Mouse (Mus musculus) layer of hippocampus, postnatal 10 days (tissue): ENCODE data around the gene Kmt2d. TPM values are rescaled to one million over a fixed set of nuclear protein-coding genes. Genes with fewer than 3 reads are reported as not detected.
"Not testable (repeated sequence)": the region's sequence is repeated elsewhere in the genome, so short reads cannot be mapped to it uniquely, and the experiment has no call there.

Experiments
- DNase-seq, 2 experiments: peaks; one replicate each; pipeline ENCODE4 v3.0.0; 2021; ENCODE audit warnings: low spot score in 2 of 2
- total RNA-seq, 2 experiments: library from RNA; stranded (reverse); gene quantifications; 2 replicates each; pipeline ENCODE4 v1.2.3; 2021

Gene Kmt2d
- total RNA-seq, 2 experiments from 2014 or later, result 71.4 to 77.3 TPM

DNA sequence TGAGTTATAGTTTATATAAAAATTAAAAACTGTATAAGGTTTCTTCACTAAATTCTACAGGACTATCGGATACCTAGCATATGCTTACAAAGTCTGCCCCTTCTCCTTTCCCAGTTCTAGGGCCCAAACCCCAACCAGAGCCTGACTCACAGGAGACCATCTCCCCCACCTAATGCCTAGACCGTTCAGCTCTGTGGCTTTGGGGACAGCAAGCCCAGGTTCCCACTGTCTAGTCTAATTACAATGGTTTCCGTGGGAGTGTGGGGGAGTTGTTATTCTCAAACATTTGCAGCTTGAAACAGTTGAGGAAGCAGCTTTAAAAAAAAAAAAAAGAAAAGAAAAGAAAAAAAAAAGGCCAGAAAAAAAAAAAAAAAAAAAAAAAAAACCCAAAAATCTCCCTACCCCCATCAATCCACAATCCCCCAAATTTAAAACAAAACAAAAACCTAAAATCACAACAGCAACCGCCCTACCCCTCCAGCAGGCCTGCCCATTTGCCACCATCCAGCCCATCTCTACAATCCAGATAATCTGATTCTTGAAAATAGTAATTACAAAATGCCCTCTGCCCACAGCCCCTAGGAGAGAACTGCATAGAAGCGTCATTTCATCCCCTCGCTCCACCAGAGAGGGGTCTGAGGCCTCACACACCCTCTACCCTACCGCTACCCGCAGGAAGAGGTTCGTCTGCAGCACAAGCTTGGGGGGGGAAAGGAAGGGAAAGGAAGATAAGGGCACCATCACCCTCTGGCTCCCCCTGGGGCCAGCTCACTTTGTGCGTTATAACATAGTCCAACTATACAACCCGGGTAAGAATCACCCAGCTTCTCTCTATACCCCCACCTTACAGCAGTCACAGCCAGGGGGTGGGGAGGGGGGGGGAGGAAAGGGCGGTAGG is 38.6 kb downstream of the Kmt2d start:
- no peak for DNase-seq

DNA sequence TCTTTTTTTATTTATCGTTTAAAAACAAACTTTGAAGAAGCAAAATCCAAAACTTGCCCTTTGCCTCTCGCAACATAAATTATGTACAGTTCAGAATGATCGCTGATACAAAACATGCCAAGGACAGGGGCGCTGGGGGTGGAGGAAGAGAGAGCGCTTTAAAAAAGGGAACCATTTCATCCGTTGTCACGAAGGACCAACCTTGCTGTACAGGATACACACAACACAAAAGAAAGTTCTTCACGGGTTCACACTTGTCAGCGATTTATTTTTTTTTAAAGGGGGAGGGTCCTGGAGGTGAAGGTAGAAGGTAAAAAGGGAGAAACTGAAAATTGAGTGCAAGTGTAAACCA is 39.3 kb downstream of the Kmt2d start:
- DNase-seq, result no peak

DNA sequence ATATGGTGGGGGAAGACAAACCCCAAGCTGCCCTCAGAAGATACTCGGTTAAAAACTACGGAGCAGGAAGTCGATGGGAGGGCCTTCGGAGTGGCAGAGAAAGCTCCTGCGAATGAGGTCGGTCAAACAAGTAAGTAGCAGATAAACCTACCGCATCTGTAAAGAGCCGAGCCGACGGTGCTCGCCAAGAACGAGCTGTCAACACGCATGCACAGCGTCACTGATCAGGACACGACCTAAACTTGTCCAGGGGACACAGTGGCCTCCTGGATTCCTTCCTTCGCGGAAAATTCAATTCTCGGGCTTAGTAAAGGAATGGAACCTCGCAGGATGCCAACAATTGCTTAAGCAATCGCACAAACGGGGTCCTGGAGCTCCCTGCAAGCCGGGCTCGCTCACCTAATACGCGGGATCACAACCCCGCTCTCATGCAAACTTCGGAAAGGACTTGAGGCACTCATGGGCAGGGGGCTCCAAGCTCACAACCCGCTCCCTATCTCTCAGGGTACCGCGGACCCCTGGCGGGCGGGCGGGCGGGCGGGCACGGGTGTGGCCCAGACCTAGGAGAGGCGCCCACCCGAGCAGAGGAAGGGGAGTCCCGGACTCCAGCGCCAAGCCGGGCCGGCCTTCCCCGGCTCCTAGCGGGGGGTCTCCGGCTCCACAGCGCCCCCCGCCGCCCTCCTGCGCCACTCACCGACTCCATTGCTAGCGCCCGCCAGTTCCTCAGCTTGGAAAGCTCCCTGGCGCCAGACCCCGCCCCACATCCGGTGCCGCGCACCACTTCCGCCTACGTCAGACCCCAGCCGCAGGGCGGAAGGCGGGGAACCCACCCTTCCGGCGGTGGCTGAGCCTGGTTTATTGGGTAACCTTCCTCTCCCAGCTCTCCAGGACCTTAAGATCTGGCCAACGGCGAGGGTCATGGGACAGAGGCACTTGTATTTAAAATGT is 40.0 kb downstream of the Kmt2d start, which contains the start of gene Prkag1:
Prkag1 (minus strand) TSS at position 786 of the 948 bp plus-strand sequence.
- peak; percentile 95 to 97 for DNase-seq

DNA sequence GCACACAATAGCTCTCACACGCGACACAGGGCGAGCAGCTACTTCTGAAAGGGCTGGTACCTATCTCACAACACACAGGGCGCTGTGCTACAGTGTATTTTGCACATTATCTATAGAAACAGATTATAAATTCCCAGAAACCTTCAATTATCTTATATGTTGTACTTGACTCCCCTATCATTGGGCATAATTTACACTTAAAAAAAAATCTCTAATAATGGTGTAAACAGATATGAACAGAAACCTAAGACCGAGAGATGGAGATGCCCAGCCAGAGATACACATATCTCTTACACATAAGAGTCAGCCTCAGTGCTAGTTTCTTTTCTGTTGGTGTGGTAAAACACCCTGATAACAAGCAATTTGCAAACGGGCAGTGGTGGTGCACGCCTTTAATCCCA is 43.4 kb downstream of the Kmt2d start:
- no peak for DNase-seq

DNA sequence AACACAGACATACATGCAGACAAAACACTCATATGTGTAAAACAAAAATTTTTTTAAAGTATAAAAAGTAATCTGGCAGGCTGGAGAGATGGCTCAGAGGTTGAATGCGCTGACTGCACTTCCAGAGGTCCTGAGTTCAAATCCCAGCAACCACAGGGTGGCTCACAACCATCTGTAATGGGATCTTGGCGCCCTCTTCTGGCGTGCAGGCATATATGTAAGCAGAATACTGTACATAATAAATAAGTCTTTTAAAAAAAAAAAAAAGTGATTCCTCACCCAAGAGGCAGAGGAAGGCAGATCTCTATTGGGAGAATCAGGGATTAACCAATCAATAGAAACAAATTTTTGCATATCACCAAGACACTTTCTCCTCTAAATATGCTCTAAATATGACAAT is 47.6 kb downstream of the Kmt2d start:
- DNase-seq, result no peak

DNA sequence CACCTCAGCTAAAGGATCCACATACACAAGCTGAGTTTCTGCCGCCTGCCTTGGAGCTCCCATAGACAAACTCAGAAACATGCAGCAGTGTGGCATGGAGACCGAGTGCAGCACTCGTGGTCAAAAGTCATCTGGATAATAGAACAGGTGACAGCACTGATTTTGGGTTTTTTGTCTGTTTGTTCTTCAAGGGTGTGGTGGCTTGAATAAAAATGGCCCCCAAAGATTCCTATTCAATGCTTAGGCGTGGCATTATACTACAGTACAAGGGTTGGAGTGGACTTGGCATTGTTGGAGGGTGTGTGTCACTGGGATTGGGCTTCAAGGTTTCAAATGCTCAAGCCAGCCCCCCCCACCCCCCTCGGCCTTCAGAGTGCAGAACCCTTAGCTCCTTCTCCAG is 48.9 kb downstream of the Kmt2d start:
- DNase-seq, result no peak

DNA sequence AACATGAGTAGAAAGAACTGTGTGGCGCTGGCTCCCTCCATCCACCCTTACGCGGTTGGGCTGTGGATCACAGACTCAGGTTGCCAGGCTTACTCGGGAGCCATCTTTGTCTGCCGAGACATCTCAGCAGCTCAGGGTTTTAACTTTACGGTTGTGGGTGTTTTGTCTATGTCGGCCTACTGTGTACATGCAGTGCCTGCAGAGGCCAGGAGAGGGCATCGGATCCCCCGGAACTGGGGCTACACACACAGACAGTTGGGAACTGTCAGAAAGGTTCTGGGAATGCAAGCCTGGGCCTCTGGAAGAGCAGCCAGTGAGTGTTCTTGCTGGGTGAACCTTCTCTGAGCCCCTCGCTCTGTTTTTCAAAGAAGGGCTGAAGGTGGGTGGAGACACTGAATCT is 49.6 kb downstream of the Kmt2d start:
- no peak for DNase-seq

DNA sequence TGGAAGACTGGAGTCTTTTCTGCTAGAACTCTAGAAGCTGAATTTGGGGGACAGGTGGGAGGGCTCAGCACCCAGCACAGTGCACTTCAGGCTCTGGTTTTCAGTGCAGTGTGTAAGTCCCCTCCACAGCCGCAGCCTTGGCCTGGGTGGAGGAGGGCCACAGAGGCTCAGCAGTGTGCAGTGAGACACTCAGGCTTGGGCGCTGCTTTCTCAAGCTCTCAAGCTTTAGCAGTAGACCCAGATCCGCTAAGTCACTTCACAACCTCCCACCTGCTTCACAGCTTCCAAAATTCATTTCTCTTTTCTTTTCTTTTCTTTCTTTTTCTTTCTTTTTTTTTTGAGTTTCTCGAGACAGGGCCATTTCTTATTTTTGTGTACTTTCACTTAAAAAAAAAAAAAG is 50.1 kb downstream of the Kmt2d start:
- DNase-seq, result no peak

DNA sequence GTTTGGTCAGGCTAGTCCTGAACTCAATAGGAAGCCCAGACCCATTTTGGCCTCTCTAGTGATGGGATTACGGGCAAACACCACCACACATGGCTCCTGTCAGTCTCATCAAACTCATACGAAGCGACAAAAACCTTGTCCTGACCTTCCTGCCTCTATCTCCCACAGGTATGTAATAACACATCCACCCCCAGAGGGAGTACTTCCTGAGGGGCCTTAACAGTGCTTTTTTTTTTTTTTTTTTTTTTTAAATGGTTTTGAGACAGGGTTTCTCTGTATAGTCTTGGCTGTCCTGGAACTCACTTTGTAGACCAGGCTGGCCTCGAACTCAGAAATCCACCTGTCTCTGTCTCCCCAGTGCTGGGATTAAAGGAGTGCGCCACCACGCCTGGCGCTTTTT is 52.8 kb downstream of the Kmt2d start:
- DNase-seq, result no peak

DNA sequence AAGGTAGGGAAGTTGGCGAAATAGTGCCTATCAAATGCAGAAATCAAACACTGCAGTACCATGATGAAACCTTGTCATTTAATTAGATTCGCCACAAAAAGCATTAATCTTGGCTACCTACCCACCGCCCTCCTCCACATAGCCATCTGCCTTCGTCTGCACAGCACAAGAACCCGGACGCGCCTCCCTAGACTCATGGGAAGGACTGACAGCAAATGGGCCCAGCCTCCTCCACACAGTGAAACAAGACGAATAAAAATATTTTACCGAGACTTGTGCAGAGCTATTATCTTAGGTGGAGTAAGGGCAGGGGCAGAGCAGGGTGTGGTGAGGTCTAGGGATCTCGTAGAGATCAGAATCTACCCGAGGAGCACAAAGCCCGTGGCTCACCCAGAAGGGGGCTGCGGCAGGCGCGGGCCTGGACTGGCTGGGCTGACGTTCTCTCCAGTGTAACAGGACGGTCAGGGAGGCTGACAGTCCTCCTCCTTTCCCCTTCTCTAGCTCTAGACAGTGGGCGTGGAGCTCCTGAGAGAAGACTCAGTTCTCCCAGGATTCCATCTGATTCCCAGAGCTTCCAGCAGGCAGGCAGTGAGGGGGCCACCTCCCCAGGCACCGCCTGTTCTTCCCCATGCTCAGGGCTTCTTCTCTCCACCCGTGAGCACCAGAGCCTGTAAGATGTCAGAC is 58.1 kb downstream of the Kmt2d start:
- DNase-seq, result no peak

DNA sequence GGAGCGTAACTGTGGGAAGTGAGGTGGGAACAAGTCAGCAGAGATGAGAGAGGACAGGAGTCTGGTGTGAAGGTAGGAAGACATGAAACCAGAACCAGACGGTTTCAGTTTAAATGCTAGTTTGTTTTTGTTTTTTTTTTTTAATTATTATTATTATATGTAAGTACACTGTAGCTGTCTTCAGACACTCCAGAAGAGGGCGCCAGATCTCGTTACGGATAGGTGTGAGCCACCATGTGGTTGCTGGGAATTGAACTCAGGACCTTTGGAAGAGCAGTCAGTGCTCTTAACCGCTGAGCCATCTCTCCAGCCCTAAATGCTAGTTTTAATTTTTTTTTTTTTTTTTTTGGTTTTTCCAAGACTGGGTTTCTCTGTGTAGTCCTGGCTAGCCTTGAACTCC is 60.8 kb downstream of the Kmt2d start:
- DNase-seq, result not testable (repeated sequence)

DNA sequence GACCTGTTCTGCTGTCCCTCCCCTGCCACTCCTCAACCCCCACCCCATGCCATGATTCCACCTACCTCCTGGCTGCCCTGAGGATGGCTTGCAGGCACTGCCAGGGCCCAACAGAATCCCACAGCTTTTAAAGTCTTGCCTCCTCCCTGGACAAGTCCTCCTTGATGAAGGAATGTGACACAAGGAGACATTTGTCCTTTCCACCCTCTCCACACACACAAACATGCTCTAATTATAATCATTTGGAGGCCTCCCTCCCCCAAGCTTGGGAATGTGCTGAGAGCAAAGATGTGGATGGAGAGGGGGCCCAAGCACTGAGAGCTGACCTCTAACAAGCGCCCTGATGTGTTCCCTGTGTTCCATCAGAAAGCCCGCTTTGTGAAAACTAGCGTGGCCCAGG is 61.6 kb downstream of the Kmt2d start, which contains the start of gene Ddn:
Ddn (minus strand) TSS at position 101 of the 400 bp plus-strand sequence.
- no peak for DNase-seq

DNA sequence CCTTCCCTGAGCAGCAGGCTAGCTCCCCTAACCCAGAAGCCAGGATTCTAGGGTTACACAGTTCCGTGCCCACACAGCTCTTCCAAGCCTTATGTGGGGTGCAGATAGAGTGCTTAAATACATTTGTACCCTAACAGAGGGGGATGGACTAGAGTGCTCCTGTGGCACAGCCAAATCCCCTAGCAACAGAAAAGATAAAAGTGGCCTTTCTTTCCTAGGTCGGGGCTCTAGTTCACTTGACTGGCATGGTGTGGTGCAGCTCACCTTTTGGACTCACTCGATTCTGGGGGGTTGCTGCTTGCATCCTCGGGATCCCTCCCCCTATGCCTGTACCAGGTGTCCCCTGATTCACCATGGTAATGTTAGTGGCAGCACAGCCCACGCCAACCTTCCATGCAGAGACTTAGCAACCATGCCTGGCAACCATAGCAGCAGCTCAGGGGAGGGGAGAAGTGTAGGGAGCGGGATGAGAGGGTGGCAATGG is 62.3 kb downstream of the Kmt2d start:
- DNase-seq, result peak; percentile 55 to 71

DNA sequence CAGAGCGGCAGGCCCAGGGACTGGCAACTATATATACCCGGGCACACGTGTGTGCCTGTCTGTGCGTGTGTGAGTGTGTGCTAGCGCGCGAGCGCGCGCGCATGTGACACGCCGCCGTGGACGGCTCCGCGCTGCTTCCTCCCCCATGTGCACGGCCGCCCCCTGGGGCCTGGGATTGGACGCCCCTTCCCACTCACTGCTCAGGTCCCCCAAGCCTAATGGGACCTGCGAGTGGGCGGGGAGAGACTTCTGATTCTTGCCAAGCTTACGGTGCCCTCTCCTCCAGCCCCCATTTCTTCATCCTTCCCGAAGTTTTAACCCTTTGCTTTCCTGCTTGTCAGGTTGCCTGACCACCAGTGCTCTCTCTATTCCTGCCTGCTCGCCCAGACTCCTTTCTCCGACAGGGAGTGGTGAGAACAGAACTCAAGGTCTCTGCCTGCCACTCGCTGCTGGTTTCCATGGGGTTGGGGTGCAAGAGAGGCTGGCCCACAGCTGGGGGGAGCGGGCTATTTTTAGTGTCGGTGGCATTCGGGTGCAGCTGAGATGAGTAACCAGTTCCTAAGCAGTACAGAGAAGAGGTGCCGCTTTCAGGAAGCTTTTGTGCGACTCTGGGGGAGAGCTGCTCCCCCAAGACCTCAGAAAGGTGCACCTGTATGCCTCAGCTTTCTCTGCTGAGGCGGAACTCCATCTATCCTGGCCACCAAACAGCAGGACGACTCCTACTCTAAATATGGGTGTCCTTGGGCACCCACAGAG is 62.9 kb downstream of the Kmt2d start:
- peak; percentile 86 for DNase-seq

DNA sequence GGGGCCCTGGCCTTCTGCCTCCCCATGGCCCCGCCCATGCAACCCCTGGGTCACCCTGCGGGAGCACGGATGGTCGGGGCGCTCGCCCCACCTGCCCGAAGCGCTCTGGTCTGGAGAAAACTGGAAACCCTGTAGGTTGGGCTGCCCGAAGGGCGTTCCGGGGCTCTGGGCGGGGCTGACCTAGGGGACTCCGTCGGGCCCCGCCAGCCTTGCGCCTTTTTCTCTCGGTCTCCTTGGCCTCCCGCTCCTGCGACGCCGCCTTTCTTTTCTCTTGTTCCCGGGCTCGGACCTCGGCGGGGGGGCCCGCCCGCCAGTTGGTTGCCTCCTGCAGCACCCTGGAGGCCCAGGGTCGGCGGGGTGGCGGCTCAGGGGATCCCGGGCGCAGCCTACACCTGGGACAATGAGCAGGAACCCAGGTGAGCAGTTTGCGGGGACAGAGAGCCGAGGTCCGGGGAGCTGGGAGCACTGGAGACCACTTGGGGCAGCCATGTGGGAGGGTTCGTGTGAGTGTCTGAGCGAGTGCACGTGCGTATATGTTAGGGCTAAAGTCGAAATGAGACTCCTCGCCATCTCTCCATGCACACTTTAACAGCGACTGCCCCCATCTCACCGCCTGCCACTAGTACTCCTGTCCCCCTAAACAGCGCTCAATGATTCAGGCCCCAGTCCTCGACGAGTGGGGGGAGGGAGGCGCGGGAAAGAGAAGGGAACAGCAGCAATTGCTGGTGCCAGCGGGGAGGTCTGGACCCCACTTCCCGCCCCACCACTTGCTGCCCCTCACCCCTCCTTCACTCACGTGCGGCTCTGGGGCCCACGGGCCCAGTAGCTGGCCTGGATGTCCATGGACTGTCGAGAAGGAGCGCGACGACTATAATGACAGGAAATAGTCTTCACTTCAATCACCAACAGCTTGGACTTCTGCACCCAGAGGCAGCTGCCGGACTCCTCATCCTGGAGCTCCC is 63.9 kb downstream of the Kmt2d start:
- peak in 1 of 2 experiments; percentile 44 for DNase-seq

DNA sequence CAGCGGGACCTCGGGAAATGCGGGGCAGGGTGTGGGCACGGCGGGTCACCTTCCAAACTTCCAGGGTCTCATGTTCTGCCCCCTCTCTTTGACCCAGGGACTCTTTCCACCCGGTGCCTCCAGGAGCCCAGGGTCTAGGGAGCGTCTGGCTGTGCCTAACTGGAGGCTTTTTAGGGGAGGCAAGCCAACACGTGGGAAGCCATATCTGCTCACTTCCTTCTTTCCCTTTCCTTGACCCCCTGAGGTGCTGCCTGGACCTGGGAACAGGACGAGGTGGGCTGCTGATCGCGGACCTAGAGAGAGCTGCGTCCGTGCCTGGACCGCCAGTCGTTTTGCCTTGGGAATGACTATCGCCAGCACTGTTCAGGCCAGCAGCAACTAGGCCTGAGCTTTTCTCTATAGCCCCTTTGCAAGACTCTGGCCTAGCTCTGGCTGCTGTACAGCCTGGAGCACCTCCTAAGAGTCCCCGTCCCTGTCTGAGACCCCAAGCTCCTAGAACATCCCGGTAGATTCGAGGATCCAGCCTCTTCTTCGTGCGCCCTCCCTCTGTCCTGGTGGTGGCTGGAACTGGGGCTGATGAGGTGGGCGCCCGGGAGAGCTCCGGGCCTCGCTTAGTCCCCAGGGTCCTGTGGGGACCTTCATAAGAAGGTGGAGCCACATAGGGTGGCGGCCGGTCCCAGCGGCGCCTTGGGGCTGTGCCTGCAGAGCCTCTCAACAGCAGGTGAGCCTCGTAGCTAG is 64.8 kb downstream of the Kmt2d start:
- DNase-seq, result no peak

DNA sequence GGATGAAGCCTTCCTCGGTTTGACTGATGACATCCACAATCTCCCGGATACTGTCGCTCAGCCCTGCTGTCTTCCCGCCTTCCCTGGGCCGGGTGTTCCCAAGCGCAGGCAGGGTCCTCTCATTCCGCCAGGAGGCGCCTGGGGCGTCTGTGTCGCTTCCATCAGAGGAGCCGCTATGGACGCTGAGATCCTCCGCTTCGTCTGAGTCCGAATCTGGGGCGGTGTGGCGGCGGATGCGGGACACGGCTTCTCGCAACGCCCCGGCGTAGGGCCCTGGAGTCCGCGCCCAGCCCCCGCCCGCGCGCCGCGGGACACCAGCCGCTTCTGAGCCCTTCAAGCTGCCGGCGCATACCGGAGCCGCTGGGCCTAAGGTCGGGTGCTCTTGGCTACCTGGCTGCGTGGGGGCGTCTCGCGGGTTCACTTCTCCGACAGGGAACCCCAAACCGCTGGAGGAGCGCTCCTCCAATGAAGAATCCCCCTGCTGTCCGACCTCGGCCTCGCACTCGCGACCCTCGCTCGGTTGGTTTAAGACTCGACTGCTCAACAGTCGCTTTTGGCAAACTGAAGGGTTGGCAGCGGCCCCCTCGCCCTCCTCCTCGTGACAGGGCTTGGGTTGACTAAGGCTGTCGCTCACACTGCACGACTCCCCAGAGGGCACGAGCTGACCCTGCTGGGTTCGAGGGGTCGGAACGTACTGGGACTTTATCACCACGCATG is 65.5 kb downstream of the Kmt2d start:
- DNase-seq, result peak; percentile 77 to 84

DNA sequence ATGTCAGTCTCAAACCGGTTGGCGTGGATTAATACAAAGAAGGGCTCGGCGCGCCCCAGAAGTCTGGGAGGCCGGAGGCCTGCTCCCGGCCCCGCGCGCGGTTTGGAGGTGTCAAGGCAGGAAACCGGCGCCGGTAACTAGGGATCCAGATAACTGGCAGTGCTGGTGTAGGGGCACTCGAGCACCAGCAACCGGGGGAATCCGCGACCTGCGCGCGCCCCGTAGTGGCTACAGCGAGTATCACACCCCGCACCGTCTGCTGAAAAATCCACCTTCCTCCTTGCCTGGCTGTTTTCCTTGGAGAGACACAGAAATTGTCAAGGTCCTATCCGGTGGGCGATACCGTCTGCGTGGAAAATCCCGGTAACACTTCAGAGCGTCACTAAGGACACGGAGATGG is 67.0 kb downstream of the Kmt2d start:
- DNase-seq, result peak; percentile 92 to 94
